Mouse (Mus musculus) ES-E14 (cell line): ENCODE results near the gene Kbtbd8.

Experiments used
- CHD2 ChIP-seq: IDR thresholded peaks from 2 replicates; pipeline ENCODE4 v1.6.1; 2014; ENCODE audit warnings: mild to moderate bottlenecking, low read depth, low read length, inconsistent platforms
- HCFC1 ChIP-seq: IDR thresholded peaks from 2 replicates; pipeline ENCODE4 v1.6.1; 2012; ENCODE audit warnings: low read length, inconsistent platforms, borderline replicate concordance; ENCODE audit not compliant: insufficient read depth
- ZC3H11A ChIP-seq: IDR thresholded peaks from 2 replicates; pipeline ENCODE4 v1.6.1; 2012; ENCODE audit warnings: low read depth, mild to moderate bottlenecking, inconsistent platforms, low read length, borderline replicate concordance
- ZNF384 ChIP-seq: IDR thresholded peaks from 2 replicates; pipeline ENCODE4 v1.6.1; 2012; ENCODE audit warnings: low read depth, low read length, inconsistent platforms

DNA sequence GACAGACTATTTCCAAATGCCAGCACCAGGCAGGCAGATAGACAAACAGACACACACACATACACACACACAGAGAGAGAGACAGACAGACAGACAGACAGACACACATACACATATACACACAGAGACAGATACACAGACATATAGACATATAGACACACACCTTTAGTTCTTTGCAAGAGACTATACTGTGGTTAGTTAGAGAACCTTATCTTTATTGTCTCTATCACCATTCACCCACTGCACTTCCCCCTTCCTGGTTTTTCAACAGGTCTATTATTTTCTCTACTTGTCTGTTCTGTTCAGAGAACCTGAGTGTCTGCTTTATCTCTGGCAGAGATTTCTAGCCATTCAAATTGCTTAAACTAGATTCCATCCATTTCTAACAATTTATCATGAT is 48.6 kb downstream of the Kbtbd8 start:
- TF ChIP-seq ZC3H11A (no peak), ZNF384 (no peak), HCFC1 (no peak), CHD2 (no peak)
